Comparison of ENCODE assay signal across 16 mouse cellular contexts in the genomic region with DNA sequence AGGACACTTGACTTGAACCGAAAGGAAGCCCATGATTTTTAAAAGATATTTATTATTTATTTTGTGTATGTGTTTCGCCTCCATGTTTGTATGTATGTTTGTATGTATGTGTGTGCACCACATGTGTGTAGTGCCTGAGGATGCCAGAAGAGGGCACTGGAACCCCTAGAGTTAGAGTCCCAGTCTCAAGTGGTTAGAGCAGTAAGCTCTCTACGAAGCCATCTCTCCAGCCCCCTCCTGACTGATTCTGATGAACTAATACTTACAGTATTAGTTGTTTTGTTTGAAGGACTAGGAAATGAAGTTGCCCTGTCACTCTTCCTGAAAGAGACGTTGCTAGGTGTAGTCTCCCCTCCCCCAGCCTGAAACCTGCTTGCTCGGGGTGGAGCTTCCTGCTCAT. TPM values are rescaled to one million over a fixed set of nuclear protein-coding genes. Genes with fewer than 3 reads are reported as not detected.
DNase-seq lines count a peak whose midpoint lies in the region; ATAC-seq and TF ChIP-seq lines count a peak whose summit lies in the region.
"Had no signal": no experiment of that assay in that cellular context is flagged by ENCODE, and none has a peak within 500 bp of the region (broad histone marks: within the 10 kb centered on the region; RNA-seq: fewer than 3 reads in every experiment).

No protein-coding gene starts in this region.

- no peak overlapping the region for H3K9ac ChIP-seq in hindbrain, postnatal 0 days (replicated peaks; ENCODE audit: low read length)
- H3K9ac ChIP-seq: limb, embryonic 13.5 days had no signal

- no peaks in the 10 kb centered on the region for H3K4me1 ChIP-seq in hindbrain, postnatal 0 days (ENCODE audit: insufficient read depth, low read length)
- H3K4me1 ChIP-seq: heart, embryonic 10.5 days; hindbrain, embryonic 10.5 days; limb, embryonic 13.5 days had no signal

- no peak for TF ChIP-seq CTCF in hindbrain, postnatal 0 days (IDR thresholded peaks at IDR 0.05; ENCODE audit: low read depth)

- H3K9me3 ChIP-seq in hindbrain, postnatal 0 days (ENCODE audit: low read length) = no peaks in the 10 kb centered on the region
- H3K9me3 ChIP-seq: heart, embryonic 10.5 days; hindbrain, embryonic 10.5 days; limb, embryonic 13.5 days had no signal

- no peak overlapping the region for H3K4me2 ChIP-seq in hindbrain, postnatal 0 days (ENCODE audit: low read depth, low read length)
- H3K4me2 ChIP-seq: limb, embryonic 13.5 days had no signal

- H3K27ac ChIP-seq in hindbrain, postnatal 0 days = no peak overlapping the region
- H3K27ac ChIP-seq: heart, embryonic 10.5 days; hindbrain, embryonic 10.5 days; limb, embryonic 13.5 days had no signal

- no peaks in the 10 kb centered on the region for H3K36me3 ChIP-seq in hindbrain, postnatal 0 days (ENCODE audit: insufficient read depth, low read length)
- H3K36me3 ChIP-seq: heart, embryonic 10.5 days; hindbrain, embryonic 10.5 days; limb, embryonic 13.5 days had no signal

- ATAC-seq in CD4-positive, CD25-positive, alpha-beta regulatory T cell, adult 4 months = no peak
- 0 out of 2 replicates have a peak, but pooled peaks have one; percentile 35 for ATAC-seq in monocyte, adult 5-6 weeks (replicated peaks; ENCODE audit: insufficient number of reproducible peaks, low FRiP score, low TSS enrichment, poor library complexity, severe bottlenecking)
- no peak for ATAC-seq in hindbrain, postnatal 0 days
- ATAC-seq: activated CD4-positive, CD25-positive, alpha-beta regulatory T cell, adult 4 months had no signal

- no peaks in the 10 kb centered on the region for H3K27me3 ChIP-seq in hindbrain, postnatal 0 days (ENCODE audit: insufficient read depth, low read length)
- H3K27me3 ChIP-seq: limb, embryonic 13.5 days had no signal

- no peak overlapping the region for H3K4me3 ChIP-seq in hindbrain, postnatal 0 days (ENCODE audit: low read length)
- H3K4me3 ChIP-seq: heart, embryonic 10.5 days; hindbrain, embryonic 10.5 days; limb, embryonic 13.5 days; myocyte had no signal

- 53% methylated on average over 5 of the region's 5 CpGs for WGBS in hindbrain, postnatal 0 days

- DNase-seq in CD4-positive, CD25-positive, alpha-beta regulatory T cell, adult 2 months (ENCODE audit: low read depth, low spot score) = peak; percentile 20
- DNase-seq in lung, postnatal 10 days = peak; percentile 30
- no peak for DNase-seq in lung, postnatal 14 days
- DNase-seq in c-Kit-positive CD71-negative TER-119-negative erythroid progenitor cells, embryonic 14.5 days (ENCODE audit: low read depth) = peak; percentile 43
- DNase-seq in hindbrain, postnatal 0 days (ENCODE audit: low spot score) = no peak
- no peak for DNase-seq in left cerebral cortex, adult 11 months (ENCODE audit: low spot score)
- DNase-seq: kidney, adult 2 months; layer of hippocampus, adult 9-11 months had no signal

RNA-seq across cellular contexts. Expression of a gene that starts 5.6 kb away (rescaled TPM):
- 10 to 100 TPM; 20.9 to 26.2 TPM for polyA plus RNA-seq in CD4-positive, CD25-positive, alpha-beta regulatory T cell, adult 4 months (2017; shearing (Covaris generic))
- total RNA-seq in monocyte, adult 5-6 weeks (2017) = 56.4 to 76.4 TPM (median 62.0 TPM) in 3 replicates
- 5.6 and 10.8 TPM in 2 replicates for total RNA-seq in hindbrain, postnatal 0 days (2014; rRNA removed)
- polyA plus RNA-seq in hindbrain, postnatal 0 days (2015; fragmentation: Nextera tagmentation; extraction: Ambion mirVana) = 11.2 and 11.3 TPM in 2 replicates

RNA-seq across cellular contexts. Expression of a gene that starts 14.0 kb away (rescaled TPM):
- polyA plus RNA-seq in CD4-positive, CD25-positive, alpha-beta regulatory T cell, adult 4 months (2017; shearing (Covaris generic)) = not detected
- not detected in 3 replicates for total RNA-seq in monocyte, adult 5-6 weeks (2017)
- not detected in 2 replicates for total RNA-seq in hindbrain, postnatal 0 days (2014; rRNA removed)
- not detected in 2 replicates for polyA plus RNA-seq in hindbrain, postnatal 0 days (2015; fragmentation: Nextera tagmentation; extraction: Ambion mirVana)
- polyA plus RNA-seq: activated CD4-positive, CD25-positive, alpha-beta regulatory T cell, adult 4 months; heart, embryonic 10.5 days; hindbrain, embryonic 10.5 days; limb, embryonic 13.5 days; myocyte; thymus, postnatal 0 days had no signal

RNA-seq across cellular contexts. Expression of a gene that starts 15.4 kb away (rescaled TPM):
- polyA plus RNA-seq in CD4-positive, CD25-positive, alpha-beta regulatory T cell, adult 4 months (2017; shearing (Covaris generic)) = 10 to 100 TPM; 26.7 to 30.7 TPM
- 133 to 190 TPM (median 182 TPM) in 3 replicates for total RNA-seq in monocyte, adult 5-6 weeks (2017)
- 115 and 120 TPM in 2 replicates for total RNA-seq in hindbrain, postnatal 0 days (2014; rRNA removed)
- polyA plus RNA-seq in hindbrain, postnatal 0 days (2015; fragmentation: Nextera tagmentation; extraction: Ambion mirVana) = 79.7 and 81.2 TPM in 2 replicates

RNA-seq across cellular contexts. Expression of a gene that starts 38.0 kb away (rescaled TPM):
- 10 to 100 TPM; 20.3 to 23.8 TPM for polyA plus RNA-seq in CD4-positive, CD25-positive, alpha-beta regulatory T cell, adult 4 months (2017; shearing (Covaris generic))
- total RNA-seq in monocyte, adult 5-6 weeks (2017) = 65.8 to 73.9 TPM (median 67.8 TPM) in 3 replicates
- total RNA-seq in hindbrain, postnatal 0 days (2014; rRNA removed) = 189 and 200 TPM in 2 replicates
- 100 and 106 TPM in 2 replicates for polyA plus RNA-seq in hindbrain, postnatal 0 days (2015; fragmentation: Nextera tagmentation; extraction: Ambion mirVana)

RNA-seq across cellular contexts. Expression of a gene that starts 55.6 kb away (rescaled TPM):
- polyA plus RNA-seq in CD4-positive, CD25-positive, alpha-beta regulatory T cell, adult 4 months (2017; shearing (Covaris generic)) = 10 to 100 TPM; 13.7 to 15.8 TPM
- 21.9 to 33.3 TPM (median 32.5 TPM) in 3 replicates for total RNA-seq in monocyte, adult 5-6 weeks (2017)
- 25.6 and 28.5 TPM in 2 replicates for total RNA-seq in hindbrain, postnatal 0 days (2014; rRNA removed)
- polyA plus RNA-seq in hindbrain, postnatal 0 days (2015; fragmentation: Nextera tagmentation; extraction: Ambion mirVana) = 35.1 and 36.9 TPM in 2 replicates

Comparison
In these comparisons a context has a peak if more than half of its experiments do, and no peak if none do; other contexts are left out.
1. DNase-seq: peak in CD4-positive, CD25-positive, alpha-beta regulatory T cell, adult 2 months (single experiment), lung, postnatal 10 days (single experiment) and c-Kit-positive CD71-negative TER-119-negative erythroid progenitor cells, embryonic 14.5 days (single experiment); none in lung, postnatal 14 days (single experiment), hindbrain, postnatal 0 days (single experiment) and left cerebral cortex, adult 11 months (single experiment).